Mouse (Mus musculus): Measurements from ENCODE around the gene Elmo1. TPM values are rescaled to one million over a fixed set of nuclear protein-coding genes. Genes with fewer than 3 reads are reported as not detected.

The Elmo1 gene
- polyA plus RNA-seq, 1 experiment, result 52.5 TPM

- H3K4me3 ChIP-seq (ENCODE audit: control insufficient read depth, insufficient read depth, low read length), result no peak overlapping the region
- peaks cover 19% of the 10 kb centered on the region for H3K4me1 ChIP-seq (replicated peaks; ENCODE audit: control insufficient read depth, insufficient read depth, low read length)
- DNase-seq, result no peak
- TF ChIP-seq CTCF (IDR thresholded peaks at IDR 0.05; ENCODE audit: borderline replicate concordance, control insufficient read depth, extremely low read depth, insufficient read depth, low read length, poor library complexity), result no peak
- TF ChIP-seq POLR2A (IDR thresholded peaks at IDR 0.05; ENCODE audit: control insufficient read depth, extremely low read depth, insufficient read depth, low read length, poor library complexity), result no peak
- H3K36me3 ChIP-seq (ENCODE audit: control insufficient read depth, insufficient read depth, low read length), result no peaks in the 10 kb centered on the region
- WGBS, result 69% methylated on average over 4 of the region's 4 CpGs
- no peak overlapping the region for H3K27ac ChIP-seq (ENCODE audit: control insufficient read depth, insufficient read depth, low read length)
- H3K27me3 ChIP-seq (ENCODE audit: control insufficient read depth, insufficient read depth, low read length), result no peaks in the 10 kb centered on the region
Measured at GRCm38 (mm10) chr13:20181321-20181720, 90.9 kb downstream of the Elmo1 start.

GRCm38 (mm10) chr13:20182239-20182825, 91.9 kb downstream of the Elmo1 start:
- H3K36me3 ChIP-seq (ENCODE audit: control insufficient read depth, insufficient read depth, low read length), result no peaks in the 10 kb centered on the region
- H3K27ac ChIP-seq (ENCODE audit: control insufficient read depth, insufficient read depth, low read length), result no peak overlapping the region
- H3K4me1 ChIP-seq (replicated peaks; ENCODE audit: control insufficient read depth, insufficient read depth, low read length), result peaks cover 22% of the 10 kb centered on the region
- no peak for DNase-seq
- WGBS, result 89% methylated on average over 6 of the region's 6 CpGs
- H3K4me3 ChIP-seq (ENCODE audit: control insufficient read depth, insufficient read depth, low read length), result no peak overlapping the region
- no peaks in the 10 kb centered on the region for H3K27me3 ChIP-seq (ENCODE audit: control insufficient read depth, insufficient read depth, low read length)
- no peak for TF ChIP-seq POLR2A (IDR thresholded peaks at IDR 0.05; ENCODE audit: control insufficient read depth, extremely low read depth, insufficient read depth, low read length, poor library complexity)
- TF ChIP-seq CTCF (IDR thresholded peaks at IDR 0.05; ENCODE audit: borderline replicate concordance, control insufficient read depth, extremely low read depth, insufficient read depth, low read length, poor library complexity), result no peak

- Histone ChIP-seq H3K27ac (ENCODE audit: control insufficient read depth, insufficient read depth, low read length) (peak overlapping the region; percentile 97), H3K27me3 (ENCODE audit: control insufficient read depth, insufficient read depth, low read length) (no peaks in the 10 kb centered on the region), H3K4me3 (ENCODE audit: control insufficient read depth, insufficient read depth, low read length) (no peak overlapping the region), H3K4me1 (replicated peaks; ENCODE audit: control insufficient read depth, insufficient read depth, low read length) (peaks cover 24% of the 10 kb centered on the region), H3K36me3 (ENCODE audit: control insufficient read depth, insufficient read depth, low read length) (no peaks in the 10 kb centered on the region)
- peak; percentile 70 for DNase-seq
- no peak for TF ChIP-seq CTCF (IDR thresholded peaks at IDR 0.05; ENCODE audit: borderline replicate concordance, control insufficient read depth, extremely low read depth, insufficient read depth, low read length, poor library complexity)
- no peak for TF ChIP-seq POLR2A (IDR thresholded peaks at IDR 0.05; ENCODE audit: control insufficient read depth, extremely low read depth, insufficient read depth, low read length, poor library complexity)
- 7% methylated on average over 9 of the region's 9 CpGs for WGBS
Measured at GRCm38 (mm10) chr13:20183512-20184238, 93.3 kb downstream of the Elmo1 start.

- Histone ChIP-seq H3K4me3 (ENCODE audit: control insufficient read depth, insufficient read depth, low read length) (peak overlapping the region; percentile 60), H3K27me3 (ENCODE audit: control insufficient read depth, insufficient read depth, low read length) (no peaks in the 10 kb centered on the region), H3K4me1 (replicated peaks; ENCODE audit: control insufficient read depth, insufficient read depth, low read length) (peaks cover 24% of the 10 kb centered on the region), H3K36me3 (ENCODE audit: control insufficient read depth, insufficient read depth, low read length) (no peaks in the 10 kb centered on the region), H3K27ac (ENCODE audit: control insufficient read depth, insufficient read depth, low read length) (peak overlapping the region; percentile 97)
- TF ChIP-seq CTCF (IDR thresholded peaks at IDR 0.05; ENCODE audit: borderline replicate concordance, control insufficient read depth, extremely low read depth, insufficient read depth, low read length, poor library complexity) (no peak), POLR2A (IDR thresholded peaks at IDR 0.05; ENCODE audit: control insufficient read depth, extremely low read depth, insufficient read depth, low read length, poor library complexity) (no peak)
- 7% methylated on average over 13 of the region's 13 CpGs for WGBS
- DNase-seq, result peak; percentile 53
Measured at GRCm38 (mm10) chr13:20184239-20185033, 94.0 kb downstream of the Elmo1 start.

- no peaks in the 10 kb centered on the region for H3K27me3 ChIP-seq (ENCODE audit: control insufficient read depth, insufficient read depth, low read length)
- peak overlapping the region; percentile 97 for H3K27ac ChIP-seq (ENCODE audit: control insufficient read depth, insufficient read depth, low read length)
- H3K36me3 ChIP-seq (ENCODE audit: control insufficient read depth, insufficient read depth, low read length), result peaks cover 6% of the 10 kb centered on the region; the same call in 1 of the 2 replicates
- peak; percentile 77 for DNase-seq
- H3K4me1 ChIP-seq (replicated peaks; ENCODE audit: control insufficient read depth, insufficient read depth, low read length), result peaks cover 24% of the 10 kb centered on the region
- TF ChIP-seq CTCF (IDR thresholded peaks at IDR 0.05; ENCODE audit: borderline replicate concordance, control insufficient read depth, extremely low read depth, insufficient read depth, low read length, poor library complexity) (no peak), POLR2A (IDR thresholded peaks at IDR 0.05; ENCODE audit: control insufficient read depth, extremely low read depth, insufficient read depth, low read length, poor library complexity) (no peak)
- peak overlapping the region; percentile 60 for H3K4me3 ChIP-seq (ENCODE audit: control insufficient read depth, insufficient read depth, low read length)
- WGBS, result 6% methylated on average over 20 of the region's 20 CpGs
Measured at GRCm38 (mm10) chr13:20185034-20185846, 94.8 kb downstream of the Elmo1 start.

Data from thymus, adult 2 months (tissue).